Mouse (Mus musculus): Measurements from ENCODE around the gene Abtb1.

DNA sequence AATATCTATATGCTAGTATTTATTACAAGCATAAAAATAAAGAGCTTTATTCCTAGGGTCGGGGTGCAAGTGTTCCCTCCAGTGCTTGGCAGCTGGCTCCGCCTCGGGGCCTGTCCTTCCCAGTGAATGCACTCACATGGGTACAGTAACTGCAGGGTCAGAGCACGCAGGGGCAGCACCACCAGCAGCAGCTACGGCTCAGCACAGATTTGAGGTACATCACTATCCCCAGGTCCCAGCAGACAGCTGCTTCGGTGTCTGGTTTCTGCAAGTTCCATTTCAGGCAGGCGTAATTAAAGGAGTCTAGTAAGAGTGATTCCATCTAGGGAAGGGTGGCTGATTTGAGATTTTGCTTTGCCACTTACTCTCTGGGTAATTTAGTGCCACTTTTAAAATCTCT lies 16.6 kb upstream of the Abtb1 start:
- TF ChIP-seq GATA1 (IDR thresholded peaks at IDR 0.05; ENCODE audit: low read length) (no peak), TAL1 (IDR thresholded peaks at IDR 0.05; ENCODE audit: low read length) (no peak)
